Mouse (Mus musculus) spleen, postnatal 10 days (tissue): ENCODE measurements at regions not wholly inside any gene's neighbourhood (a gene's known extent, or its start where the extent isn't known, plus 50 kb on each side); places are given as distances from the start of the nearest gene placed in this dataset.

Experiments used
- DNase-seq, 2 experiments: peaks; one replicate each; pipeline ENCODE4 v3.0.0; 2021 to 2022; ENCODE audit warnings: low spot score in 2 of 2

DNA sequence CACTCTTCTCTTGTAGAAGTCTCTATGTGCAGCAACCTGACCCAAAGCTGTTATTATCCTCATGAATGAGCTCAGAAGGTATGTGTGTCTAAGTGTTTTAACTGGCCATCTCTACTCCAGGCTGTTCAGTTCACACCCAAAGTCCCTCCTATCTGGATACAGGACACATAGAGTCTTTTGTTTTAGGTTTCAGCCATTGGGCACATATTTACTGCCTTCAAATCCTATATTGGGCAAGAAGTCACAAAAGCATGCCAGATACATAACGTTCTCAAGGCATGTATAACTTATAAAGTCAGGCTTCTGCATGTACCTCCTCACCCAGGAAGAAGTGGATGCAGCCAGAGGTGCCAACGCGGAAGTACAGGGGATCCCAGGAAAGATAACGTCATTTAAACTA, 136.6 kb upstream of the Mmadhc start:
- DNase-seq: no peak

DNA sequence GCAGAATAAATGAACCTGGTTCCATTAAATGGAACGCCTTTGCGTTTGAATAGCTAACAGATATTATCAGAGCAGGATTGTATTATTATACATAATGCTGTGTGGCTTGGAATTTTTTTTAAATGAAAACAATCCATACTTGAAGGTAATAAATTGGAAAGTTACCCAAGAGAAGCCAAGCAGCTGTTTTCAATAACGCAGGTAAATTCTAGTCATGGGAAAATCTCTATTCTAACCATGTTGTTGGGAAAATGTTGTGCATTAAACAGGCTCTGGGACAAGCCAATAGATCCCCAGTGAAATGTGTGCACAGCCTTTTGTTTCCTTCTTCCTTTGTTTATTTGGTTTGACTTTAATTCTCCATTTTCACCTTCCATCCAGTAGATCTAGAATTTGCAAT, 128.6 kb upstream of the Mmadhc start:
- DNase-seq: no peak

DNA sequence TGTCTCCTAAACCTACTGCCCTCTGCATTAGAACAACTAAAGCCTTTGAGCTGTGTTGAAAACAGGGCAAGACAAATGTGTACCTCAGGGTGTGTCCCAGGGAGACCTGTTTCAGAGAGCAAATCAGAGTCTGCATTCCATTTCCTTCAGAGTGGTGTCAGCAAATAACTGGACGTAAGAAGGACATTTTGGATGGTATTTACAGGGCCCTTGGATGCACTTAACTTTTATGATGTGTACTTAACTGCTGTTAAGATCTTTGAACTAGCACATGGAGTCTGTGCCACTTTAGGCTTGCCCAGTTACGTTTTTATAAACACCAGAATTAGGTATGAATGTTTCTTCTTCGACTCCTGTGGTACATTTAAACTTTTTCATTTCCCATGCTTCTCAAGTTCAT, 123.0 kb upstream of the Mmadhc start:
- no peak for DNase-seq

DNA sequence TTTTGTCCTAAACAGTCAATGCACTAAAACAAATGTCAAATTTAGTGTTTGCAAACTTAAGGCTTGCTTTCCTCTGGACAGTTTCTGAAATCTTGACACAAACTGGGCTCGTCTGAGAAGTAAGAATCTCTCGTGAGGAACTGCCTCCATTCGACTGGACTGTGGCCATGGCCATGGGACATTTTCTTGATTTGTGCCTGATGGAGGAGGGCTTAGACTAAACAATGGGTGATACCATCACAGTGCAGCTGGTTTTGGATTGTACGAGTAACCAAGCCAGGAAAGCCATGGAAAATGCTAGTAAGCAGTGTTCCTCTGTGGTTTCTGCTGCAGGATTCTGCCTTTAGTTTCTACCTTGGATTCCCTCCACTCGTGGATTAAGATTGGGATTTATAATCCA, 121.0 kb upstream of the Mmadhc start:
- DNase-seq: no peak

DNA sequence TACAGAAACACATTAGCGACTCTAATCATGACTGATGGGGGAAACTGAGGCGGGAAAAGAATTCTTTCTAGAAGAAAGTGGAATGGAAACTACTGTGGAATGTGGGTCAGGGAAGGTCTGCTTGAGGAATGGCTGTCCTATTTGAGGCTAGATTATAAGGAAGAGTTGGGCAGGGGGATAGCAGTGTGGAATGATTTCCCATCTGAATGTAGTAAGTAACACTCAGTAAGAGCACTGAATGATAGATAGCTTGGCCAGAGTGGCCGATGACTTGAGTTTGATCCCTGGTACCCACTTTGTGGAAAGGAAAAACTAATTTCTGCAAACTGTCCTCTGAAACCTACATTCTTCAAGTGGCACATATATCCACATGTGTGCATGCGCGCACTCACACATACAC, 120.5 kb upstream of the Mmadhc start:
- DNase-seq: no peak

DNA sequence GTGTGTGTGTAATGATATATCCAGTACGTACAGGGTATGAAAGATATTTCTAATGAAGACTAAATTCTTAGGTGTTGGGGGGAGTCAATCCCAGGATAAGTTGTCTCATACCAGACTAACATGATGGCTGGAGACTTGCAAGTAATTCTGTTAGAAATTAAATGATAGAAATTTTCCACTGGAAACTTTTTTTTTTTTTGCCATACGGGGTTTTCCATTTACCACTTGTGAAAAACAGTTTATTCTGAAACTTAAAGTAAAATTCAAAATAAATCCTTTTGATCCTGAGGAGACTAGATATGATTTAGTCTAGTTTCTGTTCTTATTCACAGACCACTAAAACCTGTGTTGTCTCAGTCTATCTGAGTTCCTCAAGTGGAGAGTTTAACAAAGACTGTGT, 119.5 kb upstream of the Mmadhc start:
- no peak for DNase-seq

DNA sequence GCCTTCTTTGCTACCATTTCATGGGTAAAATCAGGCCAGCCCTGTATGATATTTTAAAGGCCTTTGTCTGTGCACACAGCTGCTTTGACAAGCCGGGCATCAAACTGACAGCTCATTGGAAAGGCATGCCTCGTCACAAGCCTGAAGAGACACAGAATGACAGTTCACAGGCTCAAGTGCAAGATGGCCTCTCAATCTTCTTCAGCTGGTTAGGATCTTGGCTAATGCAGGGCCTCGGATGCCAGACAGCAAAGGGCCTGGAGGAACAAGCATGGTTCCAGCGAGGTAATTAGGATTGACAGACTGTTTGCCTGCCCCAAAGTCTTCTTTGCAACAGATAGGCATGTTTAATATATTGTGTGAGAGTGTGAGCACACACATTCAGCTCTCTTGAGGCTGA, 109.3 kb upstream of the Mmadhc start:
- no peak for DNase-seq

DNA sequence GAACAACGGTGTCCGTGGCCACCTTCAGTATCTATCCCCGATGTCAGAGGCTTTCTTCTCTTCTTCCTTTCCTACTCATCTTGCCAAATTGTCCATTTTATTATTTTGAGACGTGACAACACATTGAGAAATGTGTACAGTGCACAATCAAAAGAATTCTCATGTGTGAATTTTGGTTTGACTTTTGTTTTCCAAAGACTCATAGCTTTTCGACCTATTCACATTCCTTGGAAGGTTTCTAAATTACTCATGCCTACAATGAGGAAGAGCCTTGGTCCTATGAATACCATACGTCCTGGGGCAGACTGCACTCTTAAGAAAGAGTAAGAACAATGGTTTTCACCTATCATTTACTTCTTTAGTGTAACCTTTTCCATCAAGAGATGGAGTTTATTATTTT, 106.5 kb upstream of the Mmadhc start:
- no peak for DNase-seq

DNA sequence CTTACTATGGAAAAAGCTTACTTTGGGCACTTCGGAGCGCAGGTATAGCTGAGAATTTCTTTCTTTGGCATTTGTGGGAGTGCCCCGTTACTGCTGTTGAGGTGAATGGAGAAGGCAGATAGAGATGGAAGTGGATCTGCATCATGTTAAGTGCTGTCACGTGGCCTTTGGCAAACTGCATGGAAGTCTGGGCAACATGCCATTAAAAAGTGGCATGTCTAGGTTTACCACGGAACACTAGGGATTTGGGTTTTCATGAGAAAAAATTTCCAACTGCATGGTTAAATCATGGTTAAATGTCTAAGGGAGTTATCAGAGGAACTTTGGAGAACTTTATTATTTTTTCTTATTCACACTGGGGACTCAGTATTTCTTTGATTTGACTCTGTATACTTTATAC, 102.0 kb upstream of the Mmadhc start:
- DNase-seq: no peak

DNA sequence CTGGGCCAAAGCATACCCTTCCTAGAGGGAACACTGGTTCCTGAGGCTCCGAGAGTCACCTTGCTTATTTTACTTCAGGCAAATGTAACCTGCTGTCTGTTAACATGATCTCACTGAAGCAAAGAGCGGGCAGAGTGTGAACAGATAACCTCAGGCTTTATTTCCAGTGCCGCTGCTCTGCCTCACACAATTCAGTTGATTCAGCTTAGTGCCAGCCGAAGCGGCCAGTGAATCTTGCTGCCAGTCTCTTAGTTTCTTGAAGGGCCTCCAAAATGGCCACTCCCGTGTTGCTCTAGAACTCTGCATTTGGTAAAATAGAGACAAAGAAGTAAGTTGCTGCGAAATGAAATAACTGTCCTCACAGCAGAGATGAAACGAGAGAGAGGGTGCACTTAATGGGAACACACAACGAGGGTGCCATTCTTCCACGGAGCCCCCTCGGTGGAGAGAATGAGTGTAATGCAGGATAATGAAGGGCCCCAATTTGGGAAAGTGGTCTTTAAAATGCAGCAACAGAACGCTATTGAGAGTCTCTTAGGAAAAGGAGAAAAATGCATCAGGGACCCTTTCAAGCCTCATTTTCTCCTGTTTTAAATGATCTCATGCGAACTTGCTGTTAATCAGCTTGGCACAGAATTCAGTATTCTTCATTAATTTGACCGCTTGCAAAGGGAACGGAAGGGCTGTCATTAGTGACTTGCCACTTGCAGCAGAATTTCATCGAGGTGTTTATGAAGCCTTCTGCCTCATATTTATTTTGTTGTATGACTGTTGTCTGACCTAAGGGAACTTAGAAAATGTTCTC, 81.2 kb upstream of the Mmadhc start:
- DNase-seq: no peak

DNA sequence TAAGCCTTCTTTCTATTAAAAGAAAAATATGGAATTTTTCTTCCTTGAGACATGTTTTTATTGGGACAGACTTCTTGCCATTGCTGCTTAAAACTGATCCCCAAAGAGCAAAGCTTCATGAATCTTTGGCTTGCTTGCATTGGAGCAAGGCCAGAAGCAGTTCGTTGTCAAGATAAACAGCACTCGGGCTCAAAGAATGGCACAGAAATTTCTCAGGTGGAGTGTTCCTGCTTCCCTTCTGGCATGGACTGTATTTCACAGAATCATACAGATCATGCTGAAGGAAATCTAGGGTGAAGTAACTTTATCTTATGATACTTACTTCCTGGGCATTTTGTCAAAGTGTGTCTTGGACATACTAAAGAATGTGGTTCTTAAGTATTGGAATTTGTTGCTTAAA, 77.0 kb upstream of the Mmadhc start:
- DNase-seq: no peak

DNA sequence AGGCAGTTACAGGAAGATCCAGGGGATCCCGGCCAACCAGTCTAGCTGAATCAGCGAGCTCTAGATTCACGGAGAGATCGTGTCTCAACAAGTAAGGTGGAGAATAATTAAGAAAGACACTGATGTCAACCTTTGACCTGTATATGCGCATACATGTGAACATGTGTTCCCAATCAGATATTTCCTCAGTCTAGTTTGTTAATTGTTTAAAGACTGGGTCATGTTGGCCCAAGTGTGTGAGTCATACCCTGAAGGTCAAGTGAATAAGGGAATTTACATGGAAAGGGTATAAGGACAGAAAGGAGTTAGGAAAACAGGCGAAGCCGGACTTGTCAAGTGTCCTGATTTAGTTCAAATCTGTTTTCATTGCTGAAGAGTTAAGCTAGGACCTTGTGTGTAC, 76.4 kb upstream of the Mmadhc start:
- no peak for DNase-seq

DNA sequence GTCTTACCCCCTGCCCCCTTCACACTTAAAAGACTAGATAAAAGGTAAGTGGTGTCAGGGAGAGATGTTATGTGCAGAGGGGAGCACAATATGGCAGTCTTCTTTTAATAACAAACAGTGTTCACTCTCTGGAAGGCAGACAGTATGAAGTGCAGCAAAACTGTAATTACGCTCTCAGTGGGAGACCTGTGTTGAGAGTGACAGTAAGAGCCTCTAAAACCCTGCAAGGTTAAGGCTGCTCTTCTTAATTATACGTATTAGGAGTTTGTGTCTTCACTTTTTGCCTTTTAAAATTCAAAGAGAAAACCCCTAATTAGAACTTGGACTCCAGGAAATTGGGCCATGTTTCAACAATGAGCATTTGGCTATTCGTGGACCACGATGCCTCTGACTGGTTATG, 72.2 kb upstream of the Mmadhc start:
- DNase-seq: no peak

DNA sequence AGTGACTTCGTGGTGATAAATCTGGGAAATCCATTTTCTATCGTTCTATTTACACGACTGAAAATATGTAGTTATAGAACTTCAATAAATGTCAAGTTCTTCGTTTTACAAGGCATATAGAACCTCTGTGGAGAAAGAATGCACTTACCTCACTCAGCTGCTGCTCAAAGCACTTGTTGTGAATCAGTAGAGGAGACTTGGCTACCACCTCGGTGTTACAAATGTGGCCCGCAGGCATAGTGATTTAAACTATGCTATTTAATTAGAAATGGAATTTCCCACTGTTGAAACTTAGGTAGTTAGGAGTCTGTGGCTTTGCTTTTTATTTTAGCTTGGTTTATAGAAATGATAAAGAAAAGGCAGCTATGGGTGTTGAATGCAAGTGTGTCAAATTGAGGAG, 71.8 kb upstream of the Mmadhc start:
- DNase-seq: no peak

DNA sequence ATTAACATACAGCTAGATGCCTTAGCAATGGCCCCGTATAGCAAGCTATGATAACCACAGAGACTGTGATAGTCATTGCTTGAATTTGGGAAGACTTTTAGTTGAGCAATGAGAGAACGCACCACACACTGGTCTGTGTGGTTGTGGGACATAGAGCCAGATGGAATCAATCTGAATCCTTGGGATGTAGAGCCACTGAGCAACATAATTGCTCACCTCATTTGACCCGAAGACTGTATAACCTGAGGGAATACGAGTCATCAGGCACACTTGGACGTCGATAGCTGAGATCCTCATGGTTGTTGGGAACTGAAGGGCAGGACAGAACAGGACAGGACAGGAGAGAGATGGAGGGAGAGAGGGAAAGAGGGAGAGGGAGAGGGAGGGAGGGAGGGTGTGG, 68.6 kb upstream of the Mmadhc start:
- DNase-seq: no peak

DNA sequence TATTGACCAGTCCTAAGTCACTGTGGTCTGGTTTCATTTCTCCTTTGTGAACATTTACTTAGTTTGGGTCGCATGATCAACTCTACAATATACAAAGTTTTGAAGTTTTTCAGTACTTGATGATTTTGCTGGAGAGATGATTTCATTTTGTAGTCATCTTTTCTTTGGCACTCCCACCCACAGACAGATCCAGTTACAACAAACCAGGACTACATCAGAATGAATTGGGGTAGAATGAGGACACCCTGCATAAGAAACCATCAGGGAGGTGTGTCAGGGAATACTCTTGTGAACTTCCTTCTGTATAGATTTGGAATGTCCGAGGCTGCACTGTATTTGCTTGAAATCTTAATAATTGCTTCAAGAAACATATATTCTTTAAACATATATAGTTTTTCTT, 59.5 kb upstream of the Mmadhc start:
- DNase-seq: no peak

DNA sequence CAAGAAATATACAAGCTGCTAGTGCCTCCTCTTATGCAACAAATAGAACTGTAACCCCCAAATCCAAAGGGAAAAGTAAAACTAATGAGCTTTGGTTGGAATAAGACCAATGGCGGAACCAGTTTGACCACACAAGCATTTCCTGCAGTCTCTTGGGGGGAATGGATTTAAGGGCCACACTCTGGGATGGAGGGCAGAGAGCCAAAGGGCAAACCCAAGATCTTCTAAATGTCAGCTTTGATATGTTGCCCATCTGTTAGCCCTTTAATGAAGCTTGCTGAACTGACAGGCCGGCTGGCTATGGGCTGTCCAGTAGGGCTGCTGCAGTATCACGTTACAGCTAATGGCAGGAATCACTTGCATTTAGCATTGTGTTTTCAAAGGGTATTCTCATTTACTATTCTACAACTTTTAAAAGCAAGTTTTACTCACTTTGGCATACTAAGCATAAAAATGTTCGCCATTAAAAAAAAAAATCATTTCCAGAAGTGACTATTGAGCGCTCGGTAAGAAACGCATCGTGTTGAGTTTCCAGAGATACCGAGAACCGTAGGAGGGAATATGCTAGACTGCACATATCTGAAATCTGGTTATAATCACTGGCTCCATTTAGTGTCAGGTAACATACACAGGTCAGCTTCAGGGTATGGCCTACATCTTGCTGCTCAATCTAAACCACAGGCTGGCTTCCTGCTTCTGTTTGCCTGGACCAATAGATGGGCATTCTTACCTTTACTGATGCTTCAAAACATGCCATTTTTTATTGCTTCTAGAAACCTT, 51.1 kb upstream of the Mmadhc start:
- no peak for DNase-seq
